Mouse (Mus musculus) midbrain, embryonic 10.5 days (tissue): ENCODE data around the gene Dnm3. TPM values are rescaled to one million over a fixed set of nuclear protein-coding genes. Genes with fewer than 3 reads are reported as not detected.

Source experiments
- DNase-seq: peaks from one replicate; pipeline ENCODE4 v3.0.0-alpha.2; 2017; ENCODE audit warnings: low spot score
- H3K27ac ChIP-seq: fragments of 300-500 bp; sonication (generic); replicated peaks from 2 replicates; pipeline ENCODE4 v1.5.1; 2016; ENCODE audit warnings: mild to moderate bottlenecking
- H3K27me3 ChIP-seq: fragments of 300-500 bp; sonication (generic); 2 replicates; pipeline ENCODE4 v1.6.1; 2016; ENCODE audit warnings: low read depth, mild to moderate bottlenecking; ENCODE audit not compliant: poor library complexity, severe bottlenecking
- H3K36me3 ChIP-seq: fragments of 300-500 bp; sonication (generic); 2 replicates; pipeline ENCODE4 v1.6.1; 2016; ENCODE audit warnings: mild to moderate bottlenecking, moderate library complexity
- H3K4me1 ChIP-seq: fragments of 300-500 bp; sonication (generic); 2 replicates; pipeline ENCODE4 v1.6.1; 2016
- H3K4me3 ChIP-seq: fragments of 300-500 bp; sonication (generic); 2 replicates; pipeline ENCODE4 v1.5.1; 2016; ENCODE audit warnings: mild to moderate bottlenecking, moderate library complexity
- H3K9me3 ChIP-seq: fragments of 300-500 bp; sonication (generic); replicated peaks from 2 replicates; pipeline ENCODE4 v1.6.1; 2016; ENCODE audit warnings: mild to moderate bottlenecking
- WGBS: fragments of 180-500 bp; shearing (Covaris S2); methylation state at CpG from one replicate; pipeline ENCODE4 v1.1.7; 2016; 5-methylcytosine and 5-hydroxymethylcytosine counted together
- microRNA counts: library from miRNA; unstranded; fragments of <30 nt; microRNA quantifications from one replicate; lab custom pipeline; 2017
- microRNA-seq: library from miRNA; unstranded; fragments of <30 nt; microRNA quantifications from one replicate; pipeline ENCODE4, GENCODE M21; 2017
- polyA plus RNA-seq: library from polyadenylated mRNA; unstranded; fragments of >200 nt; fragmentation: Nextera tagmentation; extraction: Ambion mirVana; gene quantifications from 2 replicates; pipeline ENCODE4 v1.2.1, GENCODE M21; 2016

Gene Dnm3
- polyA plus RNA-seq, 1 experiment from 2014 or later, result 2.3 TPM

DNA sequence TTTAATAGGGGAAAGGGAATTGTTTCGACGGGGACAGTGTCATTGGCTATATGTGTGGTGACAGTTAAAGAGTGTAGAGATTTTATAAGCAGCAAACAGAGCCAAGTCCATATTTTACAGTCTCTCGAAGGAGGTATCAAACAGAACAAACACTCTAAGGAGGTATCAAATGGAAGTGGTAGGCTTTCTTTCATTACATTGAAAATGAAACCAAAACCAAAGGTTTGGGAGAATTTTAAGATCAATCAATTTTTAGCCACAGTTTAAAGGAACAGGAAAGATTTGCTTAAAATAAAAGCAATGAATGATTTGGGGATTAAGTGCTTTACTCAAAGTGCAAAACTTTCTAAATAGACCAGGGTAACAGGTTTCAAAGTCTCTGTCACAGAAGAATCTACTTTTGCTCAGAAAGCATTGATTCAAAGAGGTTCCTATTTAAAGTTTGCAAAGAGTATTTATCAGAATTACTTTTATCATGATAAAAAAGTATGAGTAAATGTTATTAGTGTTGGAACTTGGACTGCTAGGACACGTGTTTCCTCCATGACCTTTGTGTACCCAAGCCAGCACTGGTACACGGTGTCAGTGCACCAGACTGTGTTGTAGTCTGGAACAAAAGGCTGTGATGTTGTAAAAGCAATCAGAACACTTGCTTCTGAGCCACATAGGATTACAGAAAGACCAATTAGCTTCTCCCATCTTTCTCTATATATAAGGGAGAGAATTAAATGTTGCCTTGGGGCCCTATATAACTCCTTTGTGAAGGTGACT, 526.6 kb downstream of the Dnm3 start:
- H3K36me3 ChIP-seq, result no peaks in the 10 kb centered on the region
- no peak overlapping the region for H3K27ac ChIP-seq
- no peak for DNase-seq
- no peaks in the 10 kb centered on the region for H3K4me1 ChIP-seq
- no peak overlapping the region for H3K4me3 ChIP-seq
- WGBS, result 84% methylated on average over 5 of the region's 5 CpGs
- H3K9me3 ChIP-seq, result no peaks in the 10 kb centered on the region
- no peaks in the 10 kb centered on the region for H3K27me3 ChIP-seq

DNA sequence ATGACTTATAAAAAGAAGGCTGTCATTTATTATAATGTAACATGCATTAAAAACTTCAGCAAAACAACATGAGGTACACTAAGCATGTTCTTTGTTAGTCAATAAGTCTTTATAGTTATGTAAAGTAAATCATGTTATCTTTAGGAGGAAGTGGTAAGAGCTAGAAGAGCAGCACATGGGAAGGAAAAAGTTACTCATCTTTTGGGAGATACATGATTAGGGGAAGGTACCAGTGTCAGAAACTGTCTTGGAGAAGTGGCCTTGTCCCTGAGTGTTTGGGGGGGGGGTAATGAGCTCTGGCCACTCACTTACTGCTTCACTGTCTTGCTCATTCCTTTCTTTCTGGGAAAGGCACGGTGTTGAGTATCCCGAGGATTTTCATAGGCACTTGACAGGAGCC, 535.8 kb downstream of the Dnm3 start:
- no peaks in the 10 kb centered on the region for H3K36me3 ChIP-seq
- DNase-seq, result no peak
- no peak overlapping the region for H3K4me3 ChIP-seq
- no peaks in the 10 kb centered on the region for H3K4me1 ChIP-seq
- no peaks in the 10 kb centered on the region for H3K27me3 ChIP-seq
- H3K27ac ChIP-seq, result no peak overlapping the region
- WGBS, result 74% methylated on average over 2 of the region's 2 CpGs
- no peaks in the 10 kb centered on the region for H3K9me3 ChIP-seq

MicroRNAs within 50 kb of the gene (microRNA counts, 519-probe panel; counts per million panel counts)
- 10,177 counts per million, percentile 95 among the panel's probes with 10 or more counts for microRNA mmu-miR-199a-3p (lab: Ali Mortazavi, UCI)
- microRNA mmu-miR-199a-5p (lab: Ali Mortazavi, UCI), result 8,566 counts per million, percentile 88 among the panel's probes with 10 or more counts
- microRNA mmu-miR-214 (lab: Ali Mortazavi, UCI), result 2,773 counts per million, percentile 10 among the panel's probes with 10 or more counts

Small RNA genes within 50 kb of the gene (microRNA-seq; reads per million reads assigned to microRNA genes)
- gene Mir199a-2 (44.0 reads per million, percentile 40 among the genes with 10 or more reads in this experiment), gene Mir214 (3,973 reads per million, percentile 89 among the genes with 10 or more reads in this experiment)

Other genes starting within 250 kb of the Dnm3 start
- gene Mettl13, start 70.5 kb upstream of the Dnm3 start, polyA plus RNA-seq, result 26.7 and 28.5 TPM in 2 replicates
- 52.3 and 53.0 TPM in 2 replicates for gene Vamp4, start 92.5 kb upstream of the Dnm3 start, polyA plus RNA-seq
- gene Myoc, start 161.1 kb upstream of the Dnm3 start, polyA plus RNA-seq, result not detected in 2 replicates
- not detected in 2 replicates for gene Myocos, start 180.2 kb upstream of the Dnm3 start, polyA plus RNA-seq